Mouse (Mus musculus): ENCODE measurements around the gene Pcid2.
"Not testable (repeated sequence)": the region's sequence is repeated elsewhere in the genome, so short reads cannot be mapped to it uniquely, and the experiment has no call there.

- not testable (repeated sequence) for TF ChIP-seq POLR2A (IDR thresholded peaks at IDR 0.05; ENCODE audit: control insufficient read depth, low read depth, low read length); CTCF (IDR thresholded peaks at IDR 0.05; ENCODE audit: control insufficient read depth, insufficient read depth, insufficient replicate concordance, low read depth, low read length)
Measured at GRCm38 (mm10) chr8:13132220-13132619, 27.0 kb upstream of the Pcid2 start.
